Mouse (Mus musculus) heart, postnatal 0 days (tissue): ENCODE data around the gene Tiprl. TPM values are rescaled to one million over a fixed set of nuclear protein-coding genes. Genes with fewer than 3 reads are reported as not detected.

Experiments used
- ATAC-seq: fragments of 200-750 bp; cut with Nextera tagmentation; 2 replicates; pipeline ENCODE4 v1.8.0; 2017; ENCODE audit warnings: low read depth, moderate number of reproducible peaks, moderate library complexity; ENCODE audit not compliant: insufficient read depth
- DNase-seq: peaks from one replicate; pipeline ENCODE4 v3.0.0-alpha.2; 2016; ENCODE audit warnings: low spot score
- H3K27ac ChIP-seq: fragments of 300-500 bp; sonication (generic); 2 replicates; pipeline ENCODE4 v1.5.1; 2014; ENCODE audit warnings: low read depth, mild to moderate bottlenecking
- H3K27me3 ChIP-seq: fragments of 300-500 bp; sonication (generic); 2 replicates; pipeline ENCODE4 v1.6.1; 2014; ENCODE audit warnings: low read length, mixed read lengths; ENCODE audit not compliant: control insufficient read depth, insufficient read depth
- H3K36me3 ChIP-seq: fragments of 300-500 bp; sonication (generic); replicated peaks from 2 replicates; pipeline ENCODE4 v1.6.1; 2014; ENCODE audit warnings: low read length, mixed read lengths; ENCODE audit not compliant: control insufficient read depth, insufficient read depth
- H3K4me1 ChIP-seq: fragments of 300-500 bp; sonication (generic); 2 replicates; pipeline ENCODE4 v1.6.1; 2014; ENCODE audit warnings: antibody characterized with exemption; ENCODE audit not compliant: control insufficient read depth, insufficient read depth
- H3K4me2 ChIP-seq: fragments of 300-500 bp; sonication (generic); 2 replicates; pipeline ENCODE4 v1.6.1; 2014; ENCODE audit warnings: low read depth, mild to moderate bottlenecking, low read length, moderate library complexity
- H3K4me3 ChIP-seq: fragments of 300-500 bp; sonication (generic); 2 replicates; pipeline ENCODE4 v1.5.1; 2014; ENCODE audit warnings: low read depth, low read length
- H3K9ac ChIP-seq: fragments of 300-500 bp; sonication (generic); replicated peaks from 2 replicates; pipeline ENCODE4 v1.6.1; 2014; ENCODE audit warnings: low read depth, low read length, mixed read lengths
- H3K9me3 ChIP-seq: fragments of 300-500 bp; sonication (generic); replicated peaks from 2 replicates; pipeline ENCODE4 v1.6.1; 2016; ENCODE audit warnings: low read length; ENCODE audit not compliant: control insufficient read depth
- CTCF ChIP-seq: IDR thresholded peaks from 2 replicates; pipeline ENCODE4 v1.5.1; 2016; ENCODE audit warnings: antibody characterized with exemption, control low read depth, low read depth
- EP300 ChIP-seq: IDR thresholded peaks from 2 replicates; pipeline ENCODE4 v1.6.1; 2016; ENCODE audit warnings: antibody characterized with exemption, low read depth
- WGBS: fragments of 180-500 bp; shearing (Covaris S2); extraction: QIAGEN DNeasy Blood & Tissue Kit; methylation state at CpG from one replicate; pipeline ENCODE4 v1.1.7; 2014; 5-methylcytosine and 5-hydroxymethylcytosine counted together
- polyA plus RNA-seq: library from polyadenylated mRNA; unstranded; fragments of >200 nt; fragmentation: Nextera tagmentation; extraction: Ambion mirVana; gene quantifications from 2 replicates; pipeline ENCODE4 v1.2.1, GENCODE M21; 2015
- total RNA-seq: library from RNA; depleted of rRNA; stranded (reverse); fragments of >200 nt; gene quantifications from 2 replicates; pipeline ENCODE4 v1.2.3, GENCODE M21; 2014; ENCODE audit warnings: low replicate concordance

Tiprl gene
- total and polyA plus RNA-seq, 2 experiments from 2014 or later: 11.7 to 84.7 TPM

DNA sequence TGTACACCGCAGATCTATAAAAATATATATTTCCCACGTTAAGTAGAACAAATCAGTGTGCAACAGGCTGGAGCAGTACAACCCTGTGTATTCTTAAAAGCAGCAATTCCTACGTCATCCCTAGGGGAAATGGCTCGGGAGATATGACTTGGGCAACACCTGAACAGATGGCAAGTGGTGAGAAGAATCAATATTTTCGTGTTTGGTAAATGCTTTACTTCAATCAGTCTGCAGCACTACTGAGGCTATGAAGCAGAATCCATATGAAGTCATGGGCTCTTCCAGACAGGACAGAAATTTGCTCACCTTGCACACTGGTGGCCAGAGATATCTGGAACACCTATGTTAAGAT is 42.2 kb downstream of the Tiprl start:
- H3K9ac ChIP-seq: 0 out of 2 replicates have a peak overlapping the region, but pooled peaks have one; percentile 82
- H3K9me3 ChIP-seq: no peaks in the 10 kb centered on the region
- no peaks in the 10 kb centered on the region for H3K36me3 ChIP-seq
- no peak; the same call in 1 of the 2 replicates for TF ChIP-seq CTCF
- ATAC-seq: no peak
- H3K4me2 ChIP-seq: peak overlapping the region; percentile 84
- 9% methylated on average over 5 of the region's 5 CpGs for WGBS
- H3K4me3 ChIP-seq: peak overlapping the region; percentile 82
- peaks cover 25% of the 10 kb centered on the region for H3K4me1 ChIP-seq
- H3K27ac ChIP-seq: peak overlapping the region; percentile 86; the same call in 1 of the 2 replicates
- no peaks in the 10 kb centered on the region for H3K27me3 ChIP-seq
- DNase-seq: no peak

DNA sequence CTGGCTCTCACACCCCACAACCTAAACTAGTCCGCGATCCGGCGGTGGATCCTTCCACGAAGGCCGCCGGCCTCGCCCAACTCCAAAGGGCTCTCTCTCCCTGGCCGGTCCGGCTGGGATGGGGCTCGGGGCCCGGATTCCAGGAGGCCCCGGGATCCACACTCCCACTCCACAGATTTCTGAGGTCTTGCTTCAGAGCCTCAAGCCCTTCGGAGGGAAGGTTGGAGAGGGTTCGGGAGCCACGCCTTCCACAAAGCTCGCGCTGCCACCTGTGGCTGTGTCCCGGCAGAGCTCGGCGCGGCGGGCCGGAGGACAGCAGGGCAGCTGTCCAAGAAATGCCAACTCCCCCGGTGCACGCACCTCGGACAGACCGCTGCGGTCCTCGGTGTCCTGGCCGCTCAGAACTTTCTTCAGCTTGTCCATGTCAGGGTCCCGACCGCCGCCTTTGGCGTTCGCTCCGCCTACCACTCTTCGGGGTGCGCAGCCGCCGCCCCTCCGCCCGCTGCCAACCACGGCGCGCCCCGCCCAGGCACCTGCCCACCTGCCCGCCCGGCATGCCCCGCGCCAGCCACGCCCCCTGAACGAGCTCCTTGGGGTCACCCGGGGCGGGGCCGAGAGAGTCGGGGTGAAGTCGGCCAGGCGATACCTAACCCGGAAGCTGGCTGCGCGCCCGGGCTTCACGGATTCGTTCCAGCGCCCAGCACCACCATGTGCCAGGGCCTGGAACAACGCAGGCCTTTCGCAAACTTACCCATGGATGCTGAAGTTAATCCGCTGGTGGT is 42.7 kb downstream of the Tiprl start, which contains the start of gene Sft2d2:
Sft2d2 (minus strand) TSS at position 559 of the 782 bp plus-strand sequence.
- Histone ChIP-seq H3K4me3 (peak within 1 kb of the TSS; percentile 82), H3K27ac (peak within 1 kb of the TSS; percentile 86), H3K9me3 (no peaks in the 10 kb centered on the region), H3K27me3 (no peaks in the 10 kb centered on the region), H3K4me2 (peak within 1 kb of the TSS; percentile 84), H3K9ac (peak within 1 kb of the TSS; percentile 82), H3K4me1 (peaks cover 25% of the 10 kb centered on the region), H3K36me3 (no peaks in the 10 kb centered on the region)
- TF ChIP-seq EP300 (no peak), CTCF (no peak; the same call in 1 of the 2 replicates)
- under 1% methylated on average over 67 of the region's 69 CpGs for WGBS
- ATAC-seq (peak; percentile 85), DNase-seq (peak; percentile 87)

DNA sequence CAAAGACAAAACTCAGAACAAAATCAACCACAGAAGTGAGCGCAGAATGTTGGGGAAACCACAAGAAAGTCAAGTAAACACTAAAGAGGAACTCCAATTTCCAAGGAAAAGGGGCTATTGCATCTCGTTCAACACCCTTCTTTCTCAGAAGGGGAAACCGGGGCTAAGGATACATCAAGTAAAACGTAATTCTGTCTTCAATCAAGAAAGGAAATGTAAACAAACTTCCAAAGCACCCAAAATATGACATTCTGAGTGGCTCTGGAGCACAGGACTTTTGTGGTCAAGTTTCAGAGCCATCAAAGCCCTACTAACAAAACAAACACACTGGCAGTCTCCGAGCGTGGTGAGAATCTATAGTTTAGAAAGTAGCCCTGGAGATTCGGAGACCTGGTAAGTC is 43.4 kb downstream of the Tiprl start:
- Histone ChIP-seq H3K4me1 (peaks cover 25% of the 10 kb centered on the region), H3K9me3 (no peaks in the 10 kb centered on the region), H3K9ac (peak overlapping the region; percentile 82), H3K27ac (peak overlapping the region; percentile 86), H3K36me3 (no peaks in the 10 kb centered on the region), H3K4me3 (peak overlapping the region; percentile 82), H3K27me3 (no peaks in the 10 kb centered on the region), H3K4me2 (peak overlapping the region; percentile 84)
- WGBS: 13% methylated on average over 7 of the region's 7 CpGs
- ATAC-seq: no peak
- no peak for DNase-seq
- TF ChIP-seq CTCF (no peak), EP300 (no peak)

DNA sequence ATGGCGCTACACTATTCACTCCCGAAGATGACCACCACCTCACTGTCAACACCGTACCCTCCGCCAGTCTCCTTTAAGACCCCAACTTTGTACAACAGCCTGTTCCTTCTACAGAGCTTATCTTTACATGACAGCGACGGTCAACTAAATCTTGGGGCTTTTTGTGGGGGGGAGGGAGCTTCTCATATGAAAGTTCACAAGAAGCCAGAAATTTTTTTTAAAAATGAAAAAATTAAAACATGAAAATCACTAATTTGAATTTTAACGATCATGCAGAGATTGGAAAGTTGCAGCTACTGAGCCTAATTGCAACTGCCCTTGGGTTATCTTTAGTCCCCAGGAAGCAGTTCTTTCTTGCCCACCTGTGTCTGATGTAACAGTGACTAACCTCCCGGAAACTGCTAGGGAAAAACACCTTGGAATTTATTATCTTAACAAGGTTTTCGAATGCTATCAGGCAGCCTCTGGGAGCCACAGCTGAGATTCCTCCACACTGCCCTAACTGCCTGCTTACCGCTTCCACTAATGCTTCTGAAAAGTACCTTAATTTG is 44.0 kb downstream of the Tiprl start:
- DNase-seq (no peak), ATAC-seq (no peak)
- WGBS: 45% methylated on average over 10 of the region's 10 CpGs
- Histone ChIP-seq H3K4me3 (peak overlapping the region; percentile 82), H3K4me2 (peak overlapping the region; percentile 84), H3K27ac (peak overlapping the region; percentile 86), H3K9ac (0 out of 2 replicates have a peak overlapping the region, but pooled peaks have one; percentile 82), H3K27me3 (no peaks in the 10 kb centered on the region), H3K9me3 (no peaks in the 10 kb centered on the region), H3K36me3 (no peaks in the 10 kb centered on the region), H3K4me1 (peaks cover 25% of the 10 kb centered on the region)
- TF ChIP-seq CTCF (no peak), EP300 (no peak)

DNA sequence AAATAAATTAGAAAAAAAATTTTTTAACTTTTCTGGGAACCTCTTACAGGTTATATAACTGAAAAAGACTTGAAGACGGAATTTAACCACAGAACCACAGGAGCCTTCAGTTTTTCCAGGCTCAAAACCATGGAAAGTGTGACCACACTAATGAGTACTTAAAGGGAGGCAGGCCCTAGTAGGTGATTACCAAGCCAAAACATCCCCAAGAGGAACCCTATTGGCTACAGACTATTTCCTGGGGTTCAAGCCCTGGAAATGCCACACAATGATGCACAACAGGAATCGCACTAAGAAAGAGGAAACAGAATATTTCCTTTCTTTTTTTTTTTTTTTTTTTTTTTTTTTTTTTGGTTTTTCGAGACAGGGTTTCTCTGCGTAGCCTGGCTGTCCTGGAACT is 44.7 kb downstream of the Tiprl start:
- peak overlapping the region; percentile 47 for H3K4me2 ChIP-seq
- no peak for DNase-seq
- H3K36me3 ChIP-seq: no peaks in the 10 kb centered on the region; the same call in 1 of the 2 replicates
- no peaks in the 10 kb centered on the region for H3K27me3 ChIP-seq
- 66% methylated on average over 4 of the region's 4 CpGs for WGBS
- H3K27ac ChIP-seq: peak overlapping the region; percentile 78
- ATAC-seq: no peak
- peak overlapping the region; percentile 33; the same call in 1 of the 2 replicates for H3K9ac ChIP-seq
- peaks cover 25% of the 10 kb centered on the region for H3K4me1 ChIP-seq
- TF ChIP-seq CTCF (no peak), EP300 (no peak)
- no peaks in the 10 kb centered on the region for H3K9me3 ChIP-seq
- peak overlapping the region; percentile 16; the same call in 1 of the 2 replicates for H3K4me3 ChIP-seq
